Mouse (Mus musculus): Measurements from ENCODE around the gene Tmem161a.
A peak's percentile ranks its signal among the peaks of the same experiment; 100 is the strongest.
"Not testable (repeated sequence)": the region's sequence is repeated elsewhere in the genome, so short reads cannot be mapped to it uniquely, and the experiment has no call there.

The Tmem161a gene

DNA sequence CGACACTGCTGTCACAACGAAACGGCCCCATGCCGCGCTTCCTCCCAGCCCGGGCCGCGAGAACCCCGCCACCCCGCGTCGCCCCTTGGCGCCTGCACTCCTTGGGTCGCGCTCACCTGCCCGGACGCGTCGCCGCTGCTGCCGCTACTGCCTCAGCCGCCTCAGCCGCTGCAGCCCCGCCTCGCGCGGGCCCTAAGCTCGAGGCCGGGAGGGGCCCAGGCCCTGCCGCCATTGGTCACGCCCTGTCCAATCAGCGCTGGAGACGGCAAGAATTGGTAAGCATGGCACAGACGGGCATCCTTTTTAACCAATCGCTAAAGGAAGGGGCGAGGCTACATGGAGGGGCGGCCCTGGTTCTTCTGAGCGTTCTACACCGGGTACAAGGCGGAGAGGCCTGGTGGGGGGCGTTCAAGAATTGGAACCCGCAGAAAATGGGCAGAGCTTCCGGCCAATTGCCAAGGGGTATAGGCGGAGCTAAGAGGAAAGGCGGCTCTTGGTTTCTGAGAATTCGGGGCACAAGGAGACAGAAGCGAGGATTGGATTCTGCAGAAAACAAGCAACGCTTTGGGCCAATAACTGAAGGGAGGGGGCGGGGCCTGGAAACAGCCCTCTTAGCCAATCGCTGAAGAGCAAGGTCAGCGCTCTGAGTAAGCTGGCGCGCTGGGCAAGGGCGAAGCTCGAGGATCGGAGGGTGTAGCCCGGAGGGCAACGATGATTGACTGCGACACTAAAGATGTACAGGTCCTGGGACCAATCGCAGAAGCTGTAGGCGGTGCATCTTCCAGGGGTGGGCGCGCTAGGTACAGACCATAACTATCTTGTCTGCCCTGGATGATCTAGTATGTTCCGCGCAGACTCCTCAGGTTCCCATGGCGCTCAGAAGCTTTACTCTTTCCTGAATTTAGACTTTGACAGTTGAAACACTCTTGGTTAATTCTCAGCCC lies 40.2 kb downstream of the Tmem161a start, which contains the start of gene Slc25a42:
Gene Slc25a42 (minus strand): TSS at position 194 of the 944 bp plus-strand sequence.
- peak; percentile 98 to 100 for DNase-seq

DNA sequence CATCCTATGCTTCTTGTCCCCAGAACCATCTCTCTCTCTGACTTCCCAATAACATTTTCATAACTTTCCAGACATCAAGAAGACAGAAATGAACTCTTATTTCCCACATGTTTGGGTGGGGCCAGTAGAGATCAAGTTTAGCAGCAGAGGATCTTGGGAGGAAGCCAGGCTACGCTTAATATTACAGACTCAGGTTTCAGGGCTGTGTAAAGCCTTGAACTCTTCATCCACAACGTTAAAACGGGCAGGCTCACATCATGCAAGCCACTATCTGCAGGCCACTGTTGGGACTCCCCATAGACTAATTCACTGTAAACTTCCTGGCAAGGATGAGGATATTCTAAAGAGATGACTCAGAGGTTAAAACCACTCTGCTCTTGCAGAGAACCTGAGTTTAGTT lies 42.3 kb downstream of the Tmem161a start:
- no peak for DNase-seq

DNA sequence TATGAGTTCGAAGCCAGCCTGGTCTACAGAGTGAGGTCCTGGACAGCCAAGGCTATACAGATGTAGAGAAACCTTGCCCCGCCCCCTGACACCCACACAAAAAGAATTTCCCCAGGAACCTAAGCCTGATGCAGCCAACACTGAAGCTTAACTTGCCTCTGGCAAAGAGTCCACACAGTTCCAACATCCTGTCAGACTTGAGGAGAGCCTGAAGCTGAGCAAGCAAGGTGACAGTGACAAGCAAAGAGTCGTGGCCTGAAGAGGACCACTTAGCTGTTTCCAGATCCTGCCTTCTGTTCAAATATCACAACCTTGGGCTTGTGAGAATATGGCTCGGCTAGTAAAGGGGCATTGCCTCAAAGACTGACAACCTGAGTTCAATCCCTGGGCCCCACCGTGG lies 42.9 kb downstream of the Tmem161a start:
- no peak for DNase-seq

- DNase-seq: not testable (repeated sequence)
These were observed 44.0 kb downstream of the Tmem161a start for GRCm38 (mm10) chr8:70216161-70216560.

- peak; percentile 88 to 95 for DNase-seq
These were observed 44.4 kb downstream of the Tmem161a start for GRCm38 (mm10) chr8:70216566-70216965.

GRCm38 (mm10) chr8:70217441-70217840 lies 45.3 kb downstream of the Tmem161a start:
- DNase-seq: peak; percentile 56 to 79

DNA sequence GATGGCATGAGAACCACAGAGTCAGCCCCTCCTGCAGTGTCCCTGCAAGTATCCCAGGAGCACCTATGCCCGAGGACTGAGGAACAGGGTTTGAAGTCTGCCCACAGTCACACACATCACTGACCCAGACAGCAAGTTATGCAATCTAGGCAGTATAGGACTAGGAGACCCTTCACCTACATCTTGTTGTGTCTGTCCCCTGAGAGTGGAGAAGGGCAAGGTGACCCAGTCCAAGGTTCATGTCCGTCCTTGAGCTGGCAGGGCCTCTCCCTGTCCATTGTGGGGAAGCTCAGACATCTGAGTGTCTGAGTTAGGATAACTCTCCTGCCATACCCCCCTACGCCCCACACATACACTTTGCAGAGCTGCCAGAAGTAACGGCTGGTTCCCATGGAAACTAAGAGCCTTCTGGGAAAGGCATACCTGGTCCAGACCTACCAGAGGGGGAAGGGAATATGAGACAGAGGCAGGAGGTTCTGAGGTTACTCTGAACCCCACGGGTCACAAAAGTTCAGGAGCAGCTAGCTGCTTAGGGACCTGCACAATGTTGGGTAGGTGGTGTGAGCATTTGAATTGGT lies 47.0 kb downstream of the Tmem161a start:
- peak in 1 of 2 experiments; percentile 81 for DNase-seq

DNA sequence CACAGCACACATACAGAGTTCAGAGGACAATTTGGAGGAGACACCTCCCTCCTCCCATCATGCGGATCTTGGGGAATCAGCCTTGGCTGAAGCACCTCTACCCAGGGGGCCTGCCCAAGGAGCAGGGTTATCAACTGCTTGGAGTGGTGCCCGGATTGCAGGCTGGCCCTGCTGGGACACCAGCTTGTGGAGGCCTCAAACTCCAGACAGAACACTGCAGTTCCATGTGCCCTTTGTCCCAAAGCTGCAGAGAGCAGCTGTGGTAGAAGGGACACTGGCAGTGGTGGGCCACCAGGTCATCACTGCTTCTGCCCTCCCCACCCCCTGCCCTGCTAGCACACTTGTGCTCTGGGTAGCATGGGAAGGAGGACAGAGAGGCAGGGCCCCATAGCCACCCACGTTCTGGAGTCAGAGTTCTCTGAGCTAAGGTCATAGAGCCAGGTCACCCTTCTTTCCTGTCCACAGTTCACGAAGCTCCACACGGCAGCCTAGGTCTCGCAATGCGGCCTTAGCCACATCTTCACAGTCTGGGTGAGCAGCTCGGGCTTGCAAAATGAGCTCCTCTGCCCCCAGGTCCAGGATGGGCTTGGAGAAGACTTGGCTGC lies 48.2 kb downstream of the Tmem161a start:
- DNase-seq: peak; percentile 80 to 91

GRCm38 (mm10) chr8:70220911-70221310 lies 48.8 kb downstream of the Tmem161a start:
- no peak for DNase-seq

DNA sequence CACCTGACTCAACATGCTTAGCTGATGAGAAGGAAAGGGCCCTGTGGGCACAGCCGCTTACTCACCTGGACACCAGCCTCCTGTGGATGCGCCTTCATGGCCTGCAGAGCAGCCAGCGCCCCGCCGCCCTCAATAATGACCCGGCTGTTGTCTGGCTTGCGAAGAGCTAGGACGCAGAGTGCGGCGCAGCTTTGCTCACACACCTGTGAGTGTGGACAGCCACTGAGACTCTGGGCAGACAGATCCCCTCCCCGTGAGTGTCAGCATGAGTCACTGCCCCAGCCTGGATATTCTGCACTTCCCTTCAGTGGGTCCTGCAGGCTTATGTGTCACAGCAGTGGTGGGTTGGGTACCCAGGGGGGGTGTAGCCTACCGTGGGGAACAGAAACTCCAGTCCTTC lies 49.9 kb downstream of the Tmem161a start:
- no peak for DNase-seq

GRCm38 (mm10) chr8:70223341-70223740 lies 51.2 kb downstream of the Tmem161a start:
- DNase-seq: peak; percentile 80 to 87

GRCm38 (mm10) chr8:70227997-70228396 lies 55.8 kb downstream of the Tmem161a start:
- no peak for DNase-seq

GRCm38 (mm10) chr8:70230837-70231236 lies 58.7 kb downstream of the Tmem161a start:
- DNase-seq: no peak
